Mouse (Mus musculus) adrenal gland, adult (tissue): Measurements from ENCODE around the gene Txn2.
A peak's percentile ranks its signal among the peaks of the same experiment; 100 is the strongest.

Source experiments
- DNase-seq, 2 experiments: peaks; one replicate each; pipeline ENCODE4 v3.0.0; 2022 to 2023; ENCODE audit warnings: low spot score in 1 of 2; ENCODE audit not compliant: inconsistent age in 2 of 2

Gene Txn2

DNA sequence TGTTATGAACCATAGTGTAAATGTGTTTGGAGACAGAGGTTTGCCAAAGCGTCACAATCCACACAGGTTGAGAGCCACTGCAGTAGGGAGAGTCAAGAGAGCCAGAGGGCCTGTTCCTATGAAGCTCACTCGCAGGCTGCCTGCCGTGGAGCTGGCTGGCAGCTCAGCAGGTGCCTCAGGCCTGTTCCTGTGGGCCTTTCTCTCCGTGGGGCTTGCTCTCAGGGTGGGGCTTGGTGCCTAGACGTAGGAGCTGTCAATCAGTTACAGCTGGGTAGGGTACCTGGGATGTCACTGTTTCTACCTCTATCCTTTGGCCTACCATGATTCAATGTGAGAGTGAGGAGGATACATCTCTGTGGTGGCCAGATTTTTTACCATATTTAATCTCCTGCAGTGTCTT is 6.2 kb upstream of the Txn2 start:
- no peak for DNase-seq

DNA sequence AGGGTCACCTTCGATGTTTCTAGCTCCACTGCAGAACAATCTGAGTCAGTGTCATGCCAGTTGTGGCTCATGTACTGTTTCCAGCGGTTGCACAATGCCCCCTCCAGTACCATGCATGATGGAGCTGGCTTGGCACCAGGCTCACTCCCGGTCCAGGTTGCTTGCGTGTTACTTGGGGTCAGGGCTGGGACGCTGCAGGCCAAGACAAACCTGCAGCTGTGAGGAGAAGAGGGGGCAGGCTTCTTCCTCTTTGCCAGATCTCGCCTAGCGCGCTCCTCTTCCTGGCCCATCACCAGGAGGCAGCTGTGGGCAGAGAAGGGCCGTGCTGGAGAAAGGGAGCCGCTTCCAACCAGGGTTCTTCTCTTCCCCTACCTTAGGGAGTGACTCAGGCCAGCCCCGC is 5.5 kb upstream of the Txn2 start:
- DNase-seq = peak; percentile 48 to 77

DNA sequence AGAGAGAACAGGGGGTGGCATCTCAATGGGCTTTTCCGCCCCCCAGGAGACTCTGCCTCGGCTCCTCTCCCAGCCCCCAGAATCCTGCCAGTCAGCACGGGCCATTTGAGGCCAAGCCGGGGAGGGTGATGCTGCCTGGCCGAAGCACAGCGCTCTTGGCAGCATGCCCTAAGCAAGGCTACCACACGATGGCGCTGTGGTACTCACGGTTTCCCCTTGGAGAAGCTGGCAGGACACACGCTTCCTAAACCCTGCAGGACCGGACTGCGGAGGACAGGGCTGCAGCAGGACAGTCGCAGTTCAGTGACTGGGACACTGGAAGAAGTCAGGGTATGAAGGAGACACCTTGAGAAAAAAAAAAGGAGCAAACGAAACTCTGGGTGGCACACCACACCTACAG is 5.0 kb upstream of the Txn2 start:
- peak; percentile 97 to 100 for DNase-seq

DNA sequence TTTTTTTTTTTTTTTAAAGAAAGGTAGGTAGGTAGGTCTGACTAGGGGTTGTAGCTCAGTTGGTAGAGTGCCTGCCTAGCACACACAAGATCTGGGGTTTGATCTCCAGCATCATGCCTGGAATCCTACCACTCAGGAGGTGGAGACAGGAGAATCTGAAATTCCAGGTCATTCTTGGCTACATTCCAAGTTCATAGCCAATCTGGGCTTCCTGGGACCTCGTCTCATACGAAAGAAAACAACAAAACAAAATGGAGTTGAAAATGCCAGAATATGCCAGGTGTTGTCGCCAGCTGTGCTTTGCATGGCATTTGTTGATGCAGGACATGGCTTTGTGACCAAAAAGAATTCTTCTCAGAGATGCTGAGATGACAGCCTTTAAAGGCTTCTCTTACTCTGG is 4.4 kb upstream of the Txn2 start:
- no peak for DNase-seq

DNA sequence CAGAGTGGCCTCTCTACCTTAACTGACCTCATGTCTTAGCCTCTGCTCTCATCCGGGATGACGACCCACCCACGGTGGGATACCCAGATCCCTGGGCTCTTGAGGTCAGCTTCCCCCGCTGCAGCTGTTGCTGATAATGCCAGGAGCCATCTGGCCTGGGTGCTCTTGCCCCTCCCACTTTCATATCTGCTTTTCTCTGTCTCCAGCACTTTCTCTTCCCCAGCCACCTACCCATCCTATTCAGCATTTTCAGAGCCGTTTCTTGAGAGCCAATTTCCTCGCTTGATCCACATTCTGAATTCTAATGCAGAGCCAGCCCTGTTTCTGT is 2.8 kb upstream of the Txn2 start:
- DNase-seq = peak in 1 of 2 experiments; percentile 49

DNA sequence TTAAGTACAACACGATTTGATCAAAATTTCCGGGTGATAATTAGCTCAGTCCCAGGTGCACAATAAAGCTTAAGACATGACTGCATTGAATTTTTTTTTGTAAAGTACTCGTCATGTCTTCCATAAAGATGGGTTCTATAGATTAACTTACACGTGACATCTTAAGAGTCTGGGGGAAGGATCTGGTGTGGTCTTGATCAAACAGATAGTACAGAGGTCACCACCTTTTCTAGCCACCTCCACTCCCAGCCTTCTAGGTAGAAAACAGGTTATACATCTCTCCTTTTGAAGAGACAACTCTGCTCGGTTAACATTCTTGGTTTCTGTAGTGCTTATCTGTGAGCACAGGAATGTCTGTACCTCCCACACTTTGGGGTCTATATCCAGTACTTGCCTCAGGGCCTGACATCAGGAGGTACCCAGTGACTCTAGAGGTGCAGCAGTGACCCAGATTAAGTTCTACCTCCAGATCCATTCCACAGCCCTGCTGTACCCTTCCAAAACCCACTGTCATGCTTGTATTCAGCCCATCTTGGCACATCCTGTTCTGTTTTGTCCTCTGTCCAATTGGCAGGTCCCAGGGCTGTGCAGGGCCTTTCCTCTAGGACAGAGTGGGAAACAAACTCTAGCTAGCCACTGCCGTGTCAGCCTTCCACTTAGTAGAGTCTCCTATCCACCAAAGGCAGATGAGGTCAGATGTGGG is 2.3 kb upstream of the Txn2 start:
- DNase-seq = no peak

DNA sequence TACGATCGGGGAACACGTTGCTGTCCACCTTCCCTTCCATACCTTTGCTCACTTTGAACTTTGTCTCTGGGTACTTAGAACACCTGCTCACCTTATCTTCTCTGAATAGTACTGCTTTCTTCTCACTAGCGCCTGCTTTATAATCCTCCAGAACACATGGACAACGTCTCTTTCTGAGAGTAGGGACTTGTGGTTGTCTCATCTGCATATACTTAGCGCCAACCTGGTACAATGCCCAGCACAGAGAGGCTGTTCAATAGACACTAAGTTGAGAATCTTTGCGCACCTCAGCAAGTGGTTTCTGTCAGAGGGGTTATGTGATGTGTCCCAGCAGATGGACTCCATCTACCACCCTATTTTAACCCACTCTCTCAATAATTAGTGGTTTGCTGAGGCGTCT is 998 bp upstream of the Txn2 start:
- peak in 1 of 2 experiments; percentile 56 for DNase-seq

DNA sequence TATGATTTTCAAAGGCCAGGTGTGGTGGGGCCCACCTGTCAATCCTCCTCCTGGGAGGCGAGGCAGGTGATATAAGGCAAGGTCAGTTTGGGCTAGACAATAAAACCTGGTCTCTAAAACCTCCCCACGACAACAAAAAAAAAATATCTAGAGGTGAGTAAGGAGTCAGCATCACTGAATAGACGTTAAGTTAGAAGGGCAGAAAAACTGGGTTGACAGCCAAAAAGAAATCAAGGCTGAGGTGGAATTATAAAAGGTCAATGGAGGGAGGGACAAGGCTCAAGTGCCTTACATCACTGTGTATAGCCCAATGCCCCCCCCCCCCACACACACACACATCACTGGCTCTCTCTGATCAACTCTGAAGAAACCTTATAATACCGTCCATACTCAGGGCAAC is 715 bp downstream of the Txn2 start:
- peak; percentile 50 to 82 for DNase-seq

DNA sequence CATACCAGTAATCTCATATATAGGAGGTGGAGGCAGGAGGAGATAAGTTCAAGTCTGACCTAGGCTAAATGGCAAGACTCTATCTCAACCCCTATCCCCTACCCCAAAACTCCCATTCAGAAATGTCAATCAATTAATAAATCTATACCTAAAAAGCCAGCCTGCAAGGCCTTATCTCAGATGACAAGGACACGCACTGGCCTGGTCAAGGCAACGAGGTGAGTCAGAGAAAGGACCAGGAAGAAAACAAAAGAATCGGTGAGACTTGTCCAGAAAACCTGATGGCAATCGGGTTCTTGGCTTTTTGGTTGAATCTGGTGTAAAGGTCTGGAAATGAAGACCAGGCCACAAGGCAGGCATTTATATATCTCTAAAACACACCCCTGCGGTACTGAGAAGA is 1.9 kb downstream of the Txn2 start:
- DNase-seq = peak; percentile 72 to 84

DNA sequence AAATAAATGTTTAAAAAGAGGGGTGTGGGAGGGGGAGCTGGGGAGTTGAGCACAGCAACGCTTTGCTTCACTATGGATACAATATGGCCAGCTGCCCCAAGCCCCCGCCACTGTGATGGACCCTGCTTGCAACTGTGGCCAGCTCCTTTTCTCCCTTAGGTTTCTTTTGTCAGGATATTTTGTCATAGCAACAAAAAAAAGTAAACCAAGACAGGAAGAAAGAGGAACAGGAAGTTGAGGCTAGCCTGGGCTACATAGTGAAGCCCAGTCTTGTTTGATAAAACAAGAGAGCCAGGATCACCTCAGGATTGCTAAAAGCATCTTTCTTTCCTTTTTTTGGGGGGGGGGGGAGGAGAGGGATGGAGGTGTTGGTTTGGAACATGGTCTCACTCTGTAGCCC is 3.6 kb downstream of the Txn2 start:
- peak in 1 of 2 experiments; percentile 39 for DNase-seq

DNA sequence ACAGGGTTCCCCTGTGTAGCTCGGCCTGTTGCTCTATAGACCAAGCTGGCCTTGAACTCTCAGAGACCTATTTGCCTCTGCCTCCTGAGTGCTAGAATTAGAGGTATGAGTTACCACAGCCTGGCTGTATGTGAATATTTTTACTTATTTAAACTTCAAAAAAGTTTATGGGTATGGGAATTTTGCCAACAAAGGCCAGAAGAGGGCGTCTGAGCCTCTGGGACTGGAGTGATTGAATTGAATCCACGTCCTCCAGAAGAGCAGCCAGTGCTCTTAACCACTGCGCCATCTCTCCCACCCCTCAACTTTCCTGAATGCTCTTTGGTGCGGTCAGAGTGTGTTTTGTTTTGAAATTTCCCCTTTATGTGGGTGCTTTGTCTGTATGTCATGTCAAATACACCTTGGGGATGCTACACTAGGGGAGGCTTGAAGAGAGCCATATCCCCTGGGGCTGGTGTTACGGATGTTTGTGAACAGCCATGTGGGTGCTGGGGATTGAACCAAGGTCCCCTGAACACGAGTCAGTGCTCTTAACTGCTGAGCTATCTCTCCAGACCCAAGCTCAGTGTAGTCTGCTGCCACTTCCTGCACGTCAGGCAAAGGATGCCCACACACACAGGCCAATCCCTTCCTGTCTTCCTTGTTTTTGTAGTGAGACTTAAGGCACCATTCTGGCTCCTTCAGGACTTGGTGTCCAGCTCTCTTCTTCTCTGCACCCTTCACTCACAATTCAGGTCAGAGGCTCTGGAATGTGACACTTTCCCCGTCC is 5.4 kb downstream of the Txn2 start:
- DNase-seq = peak in 1 of 2 experiments; percentile 75

DNA sequence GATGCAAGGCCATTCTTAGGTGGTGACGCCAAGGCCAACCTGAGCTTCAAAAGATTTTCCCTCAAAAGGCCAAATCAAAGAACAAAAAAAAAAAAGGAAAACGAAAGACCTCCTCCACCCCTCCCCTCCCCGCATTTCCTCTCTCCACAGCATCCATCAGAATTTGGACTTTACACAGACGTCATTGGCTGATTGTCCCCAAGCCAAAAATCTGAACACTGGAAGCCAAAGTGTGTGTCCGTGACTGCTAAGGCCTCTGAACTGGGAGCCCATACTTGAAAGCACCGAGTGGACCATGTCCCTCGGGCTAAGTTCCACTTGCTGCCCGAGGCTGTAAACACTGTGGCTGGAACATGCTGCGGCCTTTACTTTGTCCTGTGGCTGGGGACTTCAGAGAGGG is 6.1 kb downstream of the Txn2 start:
- peak; percentile 79 to 88 for DNase-seq

DNA sequence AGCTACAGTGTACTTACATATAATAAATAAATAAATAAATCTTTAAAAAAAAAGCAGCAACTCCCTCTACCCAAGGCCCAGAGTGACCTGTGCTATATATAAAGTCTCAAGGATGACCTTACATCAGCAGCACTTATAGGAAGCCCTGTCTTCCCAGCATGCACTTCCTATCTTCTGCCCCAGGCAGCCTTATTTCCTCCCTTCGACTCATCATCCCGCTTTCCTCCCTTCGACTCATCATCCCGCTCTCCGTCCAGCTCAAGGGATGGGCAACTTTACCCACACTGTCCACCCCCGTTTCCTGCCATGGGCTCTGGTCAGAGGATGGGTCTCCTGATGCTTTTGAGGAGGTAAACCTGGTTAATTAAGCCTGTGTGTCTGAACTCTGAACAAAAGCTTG is 7.2 kb downstream of the Txn2 start:
- peak in 1 of 2 experiments; percentile 47 for DNase-seq

DNA sequence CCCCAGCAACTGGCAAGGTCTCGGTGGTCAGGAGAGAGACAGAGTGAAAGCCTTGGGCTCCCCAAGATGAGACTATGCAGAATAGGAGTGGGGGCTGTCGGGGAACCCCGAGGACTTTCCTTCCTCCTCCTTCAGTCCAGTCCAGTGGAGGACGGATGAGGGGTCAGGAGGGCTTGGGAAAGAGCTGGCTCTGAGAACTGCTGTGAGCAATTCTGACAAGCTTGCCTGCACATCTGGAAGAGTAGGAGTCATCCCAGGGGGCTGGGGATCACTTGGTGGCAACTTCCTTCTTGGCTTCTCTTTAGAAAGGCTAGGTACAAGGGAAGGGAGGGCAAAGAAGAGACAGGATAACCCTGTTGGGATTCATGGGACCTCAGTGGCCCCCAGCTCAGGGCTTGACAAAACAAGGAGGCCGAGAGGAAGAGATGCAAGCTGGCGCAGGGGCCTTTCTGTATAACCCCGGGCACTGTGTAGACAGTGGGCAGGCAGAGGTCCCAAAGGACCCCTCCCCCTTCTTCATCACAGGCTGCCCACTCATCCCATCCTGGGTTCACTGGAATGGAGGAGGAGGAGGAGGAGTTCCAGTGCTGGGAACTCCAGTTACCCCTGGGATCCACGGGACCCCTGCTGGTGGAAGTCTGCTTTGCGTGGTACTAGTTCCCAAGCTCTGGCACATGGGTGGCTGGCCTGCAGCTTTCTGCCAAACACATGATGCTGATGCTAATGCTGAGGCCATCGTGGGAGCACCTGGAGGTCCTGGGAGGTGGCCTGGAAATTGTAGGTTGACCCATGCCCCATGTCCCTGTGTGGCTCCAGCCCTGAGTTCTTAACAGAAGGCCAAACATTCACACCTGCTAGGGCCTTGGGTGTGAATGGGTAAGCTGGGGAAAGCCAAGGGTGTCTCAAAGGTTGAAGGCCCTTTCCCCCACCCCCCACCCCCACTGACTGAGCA is 8.0 kb downstream of the Txn2 start:
- peak; percentile 47 to 75 for DNase-seq

DNA sequence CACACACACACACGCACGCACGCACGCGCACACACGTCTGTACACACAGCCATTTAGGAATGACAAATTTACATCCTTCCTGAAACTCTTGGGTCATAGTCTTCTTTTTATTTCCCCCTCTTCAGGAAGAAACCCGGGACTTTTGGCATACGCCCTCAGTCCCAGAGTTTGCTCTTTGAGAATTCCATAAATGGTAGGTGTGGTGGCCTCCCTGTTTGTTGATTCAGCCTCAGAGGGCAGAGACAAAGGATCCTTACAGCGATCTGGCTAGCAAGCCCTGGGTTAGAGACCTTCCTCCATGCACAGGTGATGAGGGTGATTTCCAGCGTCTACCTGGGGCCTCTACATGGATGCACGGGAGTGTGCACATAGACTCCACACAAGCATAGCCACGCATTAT is 9.4 kb downstream of the Txn2 start:
- peak in 1 of 2 experiments; percentile 61 for DNase-seq

DNA sequence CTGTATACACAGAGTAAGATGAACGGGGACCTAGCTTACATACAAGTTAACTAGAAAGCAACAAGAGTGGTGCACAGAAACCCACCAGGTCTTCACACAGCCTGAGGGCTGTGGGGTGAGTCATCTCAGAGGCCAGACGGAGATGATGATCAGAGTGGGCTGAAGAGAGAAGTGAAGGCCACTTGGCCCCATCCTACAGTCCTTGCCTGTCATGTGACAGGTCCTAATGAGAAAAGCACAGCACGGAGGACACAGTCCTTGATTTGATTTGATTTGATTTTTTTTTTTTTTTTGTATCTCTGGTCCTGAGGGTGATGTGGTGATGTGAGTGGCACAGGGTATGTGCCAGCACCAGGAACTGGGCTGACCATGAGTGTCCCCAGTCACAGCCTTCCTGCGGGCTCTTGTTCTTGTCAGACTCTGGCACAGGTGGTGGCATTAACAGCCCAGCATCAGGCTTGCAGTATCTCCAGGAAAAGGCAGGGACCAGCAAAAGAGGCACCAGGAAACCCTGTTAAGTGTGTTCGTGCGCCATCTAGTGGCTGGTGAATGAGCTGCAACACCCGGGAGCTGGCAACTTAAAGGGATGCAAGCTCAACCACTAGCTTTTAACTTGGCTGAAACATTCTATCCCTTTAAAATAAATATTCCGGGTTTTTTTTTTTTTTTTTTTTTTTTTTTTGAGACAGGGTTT is 11.8 kb downstream of the Txn2 start:
- peak in 1 of 2 experiments; percentile 93 for DNase-seq

DNA sequence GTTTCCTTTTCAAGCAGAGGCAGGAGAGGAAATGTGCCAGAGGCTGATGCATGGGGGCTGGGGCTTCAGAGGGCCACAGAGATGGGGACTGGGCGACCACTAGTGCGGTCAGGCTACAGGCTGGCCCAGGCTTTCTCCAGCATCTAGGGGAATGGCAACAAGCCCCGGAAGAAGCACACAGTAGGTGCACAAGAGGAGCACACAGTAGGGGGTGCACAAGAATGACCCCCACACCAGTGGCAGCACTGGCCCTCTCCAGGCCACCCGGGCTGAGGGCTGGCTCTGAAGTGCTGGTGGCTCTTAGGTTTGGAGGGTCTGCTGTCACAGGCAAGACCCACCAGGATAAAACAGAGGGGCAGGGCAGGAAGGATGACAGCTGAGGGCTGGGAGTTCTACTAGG is 13.5 kb downstream of the Txn2 start:
- no peak for DNase-seq

DNA sequence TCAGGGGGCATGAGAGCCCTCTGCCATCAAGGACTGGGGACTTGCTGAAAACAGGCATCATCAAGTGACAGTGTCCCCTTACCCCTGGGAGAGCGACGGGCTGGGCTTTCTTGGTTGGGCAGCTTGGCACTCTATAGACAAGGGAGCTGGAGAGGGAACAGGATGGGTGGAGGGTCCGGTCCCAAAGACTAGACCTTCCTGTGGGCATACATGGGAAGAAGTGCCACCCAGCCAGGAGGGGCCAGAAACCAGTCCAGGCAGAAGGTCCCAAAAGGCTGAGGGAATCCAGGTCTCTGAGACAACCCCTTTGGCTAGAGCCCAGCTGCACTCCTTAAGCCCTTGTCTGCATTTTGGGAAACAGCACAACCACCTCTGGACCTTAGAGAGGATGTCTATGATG is 14.3 kb downstream of the Txn2 start:
- no peak for DNase-seq

DNA sequence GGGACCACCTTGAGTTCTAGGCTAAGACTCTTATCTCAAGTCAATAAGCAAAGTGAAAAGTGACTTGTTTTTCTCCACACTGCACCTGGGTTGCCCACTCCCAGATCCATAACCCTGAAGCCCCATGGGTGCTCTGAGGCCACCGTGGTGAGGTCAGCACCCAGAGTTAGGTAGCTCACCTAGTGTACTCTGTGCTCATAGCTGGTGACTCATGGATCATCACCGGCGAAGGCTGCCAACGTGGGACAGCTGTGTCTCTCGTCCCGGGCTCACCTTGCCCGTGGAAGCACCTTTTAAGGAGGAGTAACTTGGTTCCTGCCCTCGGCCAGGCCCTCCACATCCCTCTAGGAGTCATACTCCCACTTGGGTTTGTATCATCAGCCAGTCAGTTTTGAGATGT is 15.8 kb downstream of the Txn2 start:
- DNase-seq = peak in 1 of 2 experiments; percentile 72

DNA sequence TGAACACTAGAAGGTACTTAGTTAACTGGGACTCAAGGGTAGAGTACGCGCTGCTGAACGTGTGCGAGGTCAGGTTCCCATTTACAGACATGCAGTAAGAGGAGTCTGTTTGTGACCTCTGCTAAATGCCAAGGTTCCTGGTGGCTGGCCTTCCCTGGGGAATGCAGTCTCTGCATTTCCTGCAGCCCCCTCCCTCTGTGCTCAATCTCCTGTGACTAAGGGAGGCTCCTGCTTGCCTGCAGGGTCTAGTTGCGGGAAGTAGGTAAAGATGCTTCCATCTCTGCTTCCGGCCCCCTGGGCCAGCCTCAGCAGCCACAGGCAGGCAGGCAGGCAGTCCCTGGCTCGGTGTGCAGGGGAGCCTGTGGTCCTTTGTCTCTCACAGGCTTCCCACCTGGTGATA is 16.2 kb downstream of the Txn2 start:
- DNase-seq = peak in 1 of 2 experiments; percentile 78

DNA sequence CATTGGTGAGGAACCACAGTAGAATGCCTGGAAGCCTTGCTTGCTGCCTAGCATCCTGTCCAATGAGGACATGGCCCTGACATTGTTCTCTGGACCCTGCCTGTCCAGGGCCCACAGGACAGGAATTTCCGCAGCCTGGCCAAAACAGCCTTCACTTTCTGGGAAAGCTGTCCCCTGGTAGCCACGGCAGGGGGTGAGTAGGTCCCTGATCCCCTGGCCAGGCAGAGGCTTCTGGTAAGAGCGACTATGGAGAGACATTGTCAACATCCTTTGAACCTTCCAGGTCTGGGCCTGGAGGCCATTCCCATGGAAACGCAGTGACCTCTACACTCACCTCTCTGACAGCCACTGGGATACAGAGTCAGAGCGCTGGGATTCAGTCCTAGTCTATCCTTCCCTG is 16.8 kb downstream of the Txn2 start:
- DNase-seq = peak in 1 of 2 experiments; percentile 58
